Mouse (Mus musculus) urinary bladder, postnatal 36 days (tissue): ENCODE measurements at regions not wholly inside any gene's neighbourhood (a gene's known extent, or its start where the extent isn't known, plus 50 kb on each side); places are given as distances from the start of the nearest gene placed in this dataset.
"Not testable (repeated sequence)": the region's sequence is repeated elsewhere in the genome, so short reads cannot be mapped to it uniquely, and the experiment has no call there.

Experiments
- DNase-seq, 2 experiments: peaks; one replicate each; pipeline ENCODE4 v3.0.0; 2022; ENCODE audit warnings: low spot score in 2 of 2, mixed read lengths in 1 of 2

DNA sequence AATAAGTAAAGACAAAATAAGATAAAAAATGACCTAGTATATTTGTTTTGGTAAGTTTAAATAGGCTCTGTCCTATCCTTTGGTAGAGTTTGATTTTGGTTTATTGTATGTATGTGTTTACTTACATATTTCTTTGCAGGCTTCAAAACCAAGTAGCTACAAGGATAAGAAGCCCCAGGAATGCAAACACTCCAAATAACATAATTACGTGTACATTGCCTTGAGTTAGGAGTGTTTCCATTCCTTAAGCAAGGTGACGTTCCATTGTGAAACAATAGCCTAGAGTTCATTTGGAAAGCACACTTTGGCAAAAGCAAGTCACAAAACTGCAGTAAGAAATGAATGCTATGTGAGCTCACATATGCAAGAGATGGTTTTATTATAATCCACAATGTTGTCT, 404.2 kb downstream of the 1190002N15Rik start:
- no peak for DNase-seq

DNA sequence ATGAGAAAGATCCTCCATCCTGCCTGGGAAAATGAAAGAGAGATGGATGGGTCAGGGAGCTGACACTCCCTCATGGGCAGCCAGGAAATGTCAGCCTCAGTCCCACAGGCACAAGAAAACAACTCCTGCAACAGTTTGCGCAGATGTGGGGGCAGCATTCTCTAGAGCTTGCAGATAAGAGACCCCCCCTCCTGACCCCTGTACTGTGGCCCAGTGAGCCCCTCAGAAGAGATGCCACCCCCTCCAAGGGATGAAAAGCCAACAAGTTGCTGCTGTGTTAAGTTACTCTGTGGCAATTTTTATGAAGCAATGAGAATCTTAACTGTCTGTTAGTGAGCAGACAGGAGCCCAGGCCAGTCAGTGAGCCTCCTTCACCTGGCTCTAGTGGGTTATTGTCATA, 406.5 kb downstream of the 1190002N15Rik start:
- no peak for DNase-seq

DNA sequence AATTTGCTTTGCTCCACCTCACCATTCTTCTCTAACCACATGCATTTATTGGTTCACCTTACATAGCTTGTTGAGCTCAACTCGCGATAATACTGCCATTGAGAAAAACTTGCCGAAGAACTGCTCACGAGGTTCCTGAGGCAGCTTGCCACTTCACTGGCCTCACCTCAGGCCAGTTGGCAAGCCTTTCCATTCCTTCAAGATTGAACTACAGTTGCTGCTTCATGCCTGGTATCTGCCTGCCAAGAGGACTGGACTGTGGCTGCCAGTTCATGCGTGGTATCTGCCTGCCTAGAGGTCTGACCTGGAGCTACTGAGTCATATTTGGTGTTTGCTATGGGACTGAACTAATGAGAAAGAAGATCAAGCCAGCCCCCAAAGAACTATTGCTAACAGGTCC, 420.9 kb downstream of the 1190002N15Rik start:
- peak in 1 of 2 experiments; percentile 35 for DNase-seq

DNA sequence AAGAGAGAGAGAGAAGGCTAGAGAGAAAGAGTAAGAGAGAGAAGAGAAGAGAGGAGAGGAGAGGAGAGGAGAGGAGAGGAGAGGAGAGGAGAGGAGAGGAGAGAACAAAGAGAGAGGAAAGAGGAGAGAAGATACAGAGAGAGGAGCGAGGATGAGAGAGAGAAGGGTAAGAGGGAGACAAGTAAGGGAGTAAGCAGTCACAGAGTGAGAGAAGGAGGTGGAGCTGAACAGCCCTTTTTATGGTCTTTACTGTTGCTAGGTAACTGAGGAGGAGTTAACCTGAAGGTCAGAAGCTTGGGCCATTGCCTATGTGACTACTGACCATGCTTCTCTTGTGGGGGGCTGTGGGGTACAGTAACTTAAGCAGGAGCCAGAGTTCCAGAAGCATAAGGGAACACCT, 430.2 kb downstream of the 1190002N15Rik start:
- not testable (repeated sequence) for DNase-seq

DNA sequence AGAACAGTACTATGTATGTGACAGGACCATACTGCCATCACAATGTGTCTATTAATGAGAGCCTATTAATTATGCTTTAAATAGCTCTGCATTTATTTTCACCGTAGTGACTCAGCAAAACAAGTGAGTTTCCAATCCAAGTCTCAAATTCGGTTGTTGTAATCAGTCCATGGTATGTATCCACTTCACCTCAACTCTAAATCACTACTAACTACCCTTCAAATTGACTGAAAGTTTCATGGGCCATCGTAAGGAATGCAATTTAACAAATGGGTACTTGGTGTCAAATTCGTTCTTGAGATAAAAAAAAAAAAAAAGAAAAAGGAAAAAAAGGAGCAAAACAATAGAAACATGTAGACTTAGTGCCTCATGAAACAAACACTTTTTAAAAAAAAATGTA, 433.2 kb downstream of the 1190002N15Rik start:
- DNase-seq: no peak

DNA sequence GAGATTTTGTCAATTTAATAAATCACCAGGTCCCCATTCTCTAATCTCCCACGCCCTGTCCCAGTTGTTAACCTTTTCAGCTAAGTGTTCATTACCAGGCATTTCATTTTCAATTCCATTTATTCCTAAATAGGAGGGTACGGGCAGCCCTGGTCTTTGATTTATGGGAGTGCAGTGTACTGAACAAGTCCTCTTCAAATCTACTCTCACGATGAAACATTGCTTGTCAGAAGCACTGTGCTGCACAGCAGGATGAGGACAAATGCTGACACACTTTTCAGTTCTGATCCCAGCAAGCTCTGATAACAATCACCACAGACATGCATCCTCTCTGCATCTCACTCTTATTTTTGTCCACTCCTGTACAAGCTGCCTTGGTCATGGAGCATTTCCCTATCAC, 435.9 kb downstream of the 1190002N15Rik start:
- no peak for DNase-seq

DNA sequence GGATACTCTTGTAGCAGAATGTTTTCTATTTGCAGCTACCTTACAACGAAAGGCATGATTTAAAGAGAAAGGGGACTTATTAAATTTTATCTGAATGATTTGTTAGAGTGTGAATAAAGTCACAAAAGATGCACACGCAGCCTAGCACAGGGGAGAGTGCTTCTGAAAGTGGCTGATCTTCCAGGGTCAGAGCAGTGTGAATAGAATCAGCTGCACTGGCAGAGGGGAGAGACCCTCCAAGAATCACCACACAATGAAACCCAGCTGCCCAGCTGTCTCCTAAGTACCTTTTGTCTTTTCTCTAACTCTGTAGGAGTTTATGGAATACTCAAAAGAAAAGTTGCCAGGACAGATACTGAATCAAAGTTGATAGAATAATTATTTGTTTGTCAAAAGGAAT, 443.1 kb downstream of the 1190002N15Rik start:
- no peak for DNase-seq

DNA sequence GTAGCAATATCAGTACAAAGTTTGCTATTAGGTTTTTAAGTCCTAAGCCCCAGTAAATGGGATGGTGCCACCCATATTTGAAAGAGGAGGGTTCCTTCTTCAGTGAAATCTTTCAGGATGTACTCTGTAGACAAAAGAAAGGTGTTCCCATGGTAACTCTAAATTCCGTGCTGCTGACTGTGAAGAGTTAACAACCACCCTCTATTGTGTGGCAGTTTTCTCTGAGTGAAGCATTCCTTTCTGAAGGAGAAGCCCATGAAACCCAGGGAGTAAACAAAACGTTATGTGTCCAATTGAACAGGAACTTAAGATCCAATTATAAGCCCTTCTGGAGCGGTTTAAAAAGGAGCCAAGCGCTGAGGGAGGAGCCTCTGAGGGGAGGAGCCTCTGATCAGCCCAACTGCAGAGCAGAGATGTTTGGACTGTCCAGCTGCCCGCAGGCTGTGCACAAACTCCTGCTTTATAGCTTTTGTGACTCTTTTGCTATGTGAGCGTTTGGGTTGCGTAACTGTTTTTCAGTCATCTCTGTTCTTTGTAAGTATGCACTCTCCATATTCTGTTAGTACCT, 446.1 kb downstream of the 1190002N15Rik start:
- no peak for DNase-seq

DNA sequence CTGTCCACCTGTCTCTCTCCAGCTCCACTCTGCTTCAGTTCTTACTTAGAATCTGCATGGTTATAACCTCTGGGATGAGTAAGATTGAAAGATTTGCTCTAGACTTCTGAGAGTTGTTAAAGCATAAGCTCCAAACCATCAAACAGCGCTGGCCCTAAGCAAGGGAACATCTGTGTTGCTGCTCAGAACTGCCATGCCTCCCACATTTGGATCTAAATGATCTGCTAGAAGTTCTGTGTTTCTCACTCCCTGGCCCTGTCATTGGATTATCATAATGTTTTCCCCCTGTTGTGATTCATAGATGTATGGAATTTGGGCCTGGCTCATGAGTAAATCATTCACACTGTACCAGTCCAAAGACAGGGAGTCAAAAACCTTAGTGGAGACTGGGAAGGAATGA, 448.1 kb downstream of the 1190002N15Rik start:
- no peak for DNase-seq

DNA sequence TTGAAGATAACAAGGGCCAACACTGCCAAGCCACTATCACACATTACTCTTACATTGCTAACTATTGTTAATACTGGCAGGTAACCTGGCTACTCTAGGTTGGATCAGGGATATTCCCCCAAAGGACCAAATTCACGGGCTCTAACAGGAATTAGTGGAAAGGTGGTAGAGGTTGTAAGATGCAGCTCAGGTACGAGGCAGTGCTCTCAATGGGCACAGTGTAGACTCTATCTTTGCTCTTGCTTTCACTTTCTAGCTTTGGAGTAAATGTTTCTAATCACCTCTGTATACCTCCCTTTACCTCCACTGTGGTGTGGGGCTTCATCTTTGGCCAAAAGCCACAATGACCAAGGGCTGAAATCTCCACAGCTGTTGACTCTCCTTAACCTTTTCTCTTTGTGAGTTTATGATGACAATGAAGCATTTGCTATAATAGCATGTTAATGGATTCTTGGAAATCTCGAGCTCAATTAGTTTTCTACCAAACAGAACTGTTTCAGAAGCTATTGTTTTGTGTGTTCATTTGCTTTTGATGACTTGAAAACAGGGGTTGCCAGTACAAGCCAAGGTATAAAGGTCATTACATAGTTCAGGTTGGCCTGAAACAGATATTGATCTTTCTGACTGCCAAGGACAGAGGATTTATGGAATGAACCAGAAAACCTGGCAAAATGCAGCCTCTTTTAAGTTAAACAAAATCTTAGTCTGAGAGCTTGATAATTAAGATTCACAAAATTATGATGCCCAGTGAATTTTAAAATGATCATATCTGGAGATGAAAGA, 454.1 kb downstream of the 1190002N15Rik start:
- DNase-seq: no peak

DNA sequence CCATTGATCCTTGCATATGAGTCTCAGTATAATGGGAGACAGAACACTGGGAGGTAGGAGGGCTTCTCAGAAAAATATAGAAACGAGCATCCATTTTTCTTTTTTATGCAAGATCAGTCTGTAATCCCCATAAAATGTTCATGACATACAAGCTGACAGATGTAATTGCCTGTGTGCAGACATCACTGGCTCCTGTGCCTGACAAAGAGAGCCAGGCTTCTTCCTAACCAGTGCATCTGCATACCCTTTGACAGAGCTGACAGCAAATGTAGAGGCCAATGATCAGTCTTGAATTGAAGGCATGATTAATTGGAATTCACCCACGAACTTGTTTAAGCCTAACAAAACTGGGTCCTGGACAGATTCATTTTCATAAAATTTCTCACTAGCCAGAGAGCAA, 463.0 kb downstream of the 1190002N15Rik start:
- DNase-seq: no peak

DNA sequence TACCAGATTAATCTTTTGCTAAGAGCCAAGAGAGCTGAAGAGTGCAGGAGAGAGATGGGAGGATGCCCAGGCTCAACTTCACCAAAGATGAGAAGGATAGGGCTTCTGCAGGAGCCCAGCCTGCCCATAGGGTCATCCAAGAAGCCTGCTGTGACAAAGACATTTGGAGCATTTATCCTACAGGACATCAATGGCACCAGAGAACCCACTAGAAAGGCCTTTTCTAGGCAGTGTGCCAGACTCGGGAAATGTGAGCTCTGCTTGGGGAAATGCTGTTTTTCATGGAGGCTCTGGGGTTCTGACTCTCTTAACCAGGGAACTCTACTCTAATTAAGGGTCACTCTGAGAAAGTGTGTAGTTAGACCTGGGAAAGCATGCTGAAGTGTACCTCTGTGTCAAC, 470.8 kb downstream of the 1190002N15Rik start:
- no peak for DNase-seq

DNA sequence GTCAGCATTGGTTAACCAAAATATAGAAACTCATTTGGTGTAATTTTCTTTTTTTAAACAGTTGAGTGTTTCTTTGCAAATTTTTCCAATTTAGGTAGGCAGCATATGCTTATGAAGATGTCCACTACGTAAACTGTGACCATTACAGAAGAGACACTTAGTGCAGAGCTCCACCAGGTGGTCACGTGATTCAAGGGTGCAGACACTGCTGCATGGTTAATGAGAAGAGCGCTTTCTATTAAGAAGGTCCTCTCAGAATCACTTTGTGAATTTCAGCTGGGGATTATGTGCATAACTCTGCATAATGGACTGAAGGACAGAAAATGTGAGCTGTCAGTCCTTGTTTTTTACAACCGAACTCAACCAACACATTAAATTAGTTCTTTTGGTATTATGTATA, 484.7 kb downstream of the 1190002N15Rik start:
- DNase-seq: no peak

DNA sequence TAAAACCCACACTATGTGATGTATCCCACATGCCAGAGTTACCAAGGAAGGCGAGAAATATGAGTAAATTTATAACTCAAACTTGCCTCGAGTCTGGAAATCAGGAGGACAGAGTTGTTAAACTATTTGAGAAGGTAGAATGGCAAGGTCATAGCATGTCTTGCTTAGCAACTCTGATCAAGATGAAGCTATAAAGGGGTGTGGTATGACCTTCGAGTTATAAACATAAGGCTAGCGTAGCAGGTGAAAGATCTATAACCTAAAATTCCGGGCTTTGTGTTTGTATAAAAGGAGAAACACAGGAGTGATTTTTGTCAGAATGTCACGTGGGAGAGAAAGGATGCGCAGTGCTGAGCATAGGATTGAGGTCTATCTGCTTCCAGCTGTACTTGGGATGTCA, 490.0 kb downstream of the 1190002N15Rik start:
- no peak for DNase-seq

DNA sequence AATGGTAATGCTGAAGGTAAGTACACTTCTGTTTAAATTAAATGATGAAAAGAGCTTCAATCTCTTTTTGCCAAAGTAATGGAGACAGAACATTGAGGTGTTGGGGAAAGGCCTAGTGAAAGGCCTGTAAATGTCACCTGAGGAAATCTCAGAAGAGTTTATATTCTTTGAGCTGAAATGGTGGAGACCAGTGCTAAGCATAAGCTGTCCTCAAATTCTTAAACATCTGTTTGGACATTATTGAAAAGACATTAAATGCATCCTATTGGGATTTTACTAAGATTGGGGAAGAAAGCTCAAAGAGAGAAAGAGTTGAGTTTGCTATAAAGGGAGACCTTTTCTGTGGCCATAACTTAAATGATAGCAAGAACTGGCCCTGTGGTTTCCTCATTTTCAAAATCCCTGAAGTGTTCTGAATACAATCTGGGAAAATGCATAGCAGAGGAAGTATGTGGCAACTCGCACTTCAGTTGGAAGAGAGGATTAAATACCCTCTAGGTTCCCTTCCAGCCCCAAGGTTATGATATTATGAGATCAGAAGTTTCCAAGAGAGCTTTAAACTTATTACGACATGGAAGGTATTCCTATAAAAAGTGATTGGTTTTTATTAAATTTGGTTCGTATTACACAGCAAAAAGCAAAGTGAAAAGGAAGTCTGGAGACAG, 492.3 kb downstream of the 1190002N15Rik start:
- no peak for DNase-seq

DNA sequence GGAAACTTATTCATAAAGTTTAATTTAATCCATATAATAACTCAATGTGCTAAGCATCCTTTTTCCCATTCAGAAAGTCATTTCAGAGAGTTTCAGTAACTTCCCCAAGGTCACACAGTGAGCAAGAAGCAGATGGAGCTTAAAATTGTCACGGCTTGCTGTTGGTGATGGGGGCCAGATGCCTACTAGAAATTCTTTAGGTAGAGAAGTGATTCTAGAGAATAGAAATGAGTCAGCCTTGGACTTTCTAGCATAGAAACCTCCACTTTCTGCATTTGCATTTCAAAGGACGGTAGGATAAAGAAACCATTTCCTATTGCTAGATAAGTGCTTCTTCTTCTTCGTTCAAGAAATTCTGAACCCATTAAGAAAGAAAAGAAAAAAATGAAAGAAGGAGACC, 514.1 kb downstream of the 1190002N15Rik start:
- no peak for DNase-seq

DNA sequence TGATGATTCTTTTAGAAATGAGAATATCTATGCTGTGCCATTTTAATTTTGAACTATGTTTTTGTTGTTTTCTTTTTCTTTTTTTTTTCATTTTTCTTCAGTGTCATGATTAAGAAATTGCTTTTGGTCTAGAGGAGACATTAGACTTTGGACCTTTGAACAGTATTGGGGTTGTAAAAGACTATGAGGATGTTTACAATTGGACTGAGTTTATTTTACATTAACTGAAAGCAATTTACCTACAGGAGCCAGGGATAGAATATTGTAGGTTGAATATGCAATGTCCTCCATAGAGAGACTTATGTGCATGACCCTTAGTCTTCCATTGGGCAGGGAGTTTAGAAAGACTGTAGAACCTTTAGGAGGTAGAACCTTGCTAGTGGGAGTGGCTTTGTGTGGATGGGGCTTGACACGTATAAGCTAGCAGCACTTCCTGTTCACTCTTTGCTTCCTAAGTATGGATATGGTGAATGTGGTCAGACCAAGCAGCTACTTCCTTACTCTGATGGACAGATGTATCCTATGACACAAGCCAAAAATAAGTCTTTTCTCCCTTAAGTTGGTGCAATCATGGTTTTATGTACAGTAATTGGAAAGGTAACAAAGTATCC, 516.5 kb downstream of the 1190002N15Rik start:
- DNase-seq: no peak

DNA sequence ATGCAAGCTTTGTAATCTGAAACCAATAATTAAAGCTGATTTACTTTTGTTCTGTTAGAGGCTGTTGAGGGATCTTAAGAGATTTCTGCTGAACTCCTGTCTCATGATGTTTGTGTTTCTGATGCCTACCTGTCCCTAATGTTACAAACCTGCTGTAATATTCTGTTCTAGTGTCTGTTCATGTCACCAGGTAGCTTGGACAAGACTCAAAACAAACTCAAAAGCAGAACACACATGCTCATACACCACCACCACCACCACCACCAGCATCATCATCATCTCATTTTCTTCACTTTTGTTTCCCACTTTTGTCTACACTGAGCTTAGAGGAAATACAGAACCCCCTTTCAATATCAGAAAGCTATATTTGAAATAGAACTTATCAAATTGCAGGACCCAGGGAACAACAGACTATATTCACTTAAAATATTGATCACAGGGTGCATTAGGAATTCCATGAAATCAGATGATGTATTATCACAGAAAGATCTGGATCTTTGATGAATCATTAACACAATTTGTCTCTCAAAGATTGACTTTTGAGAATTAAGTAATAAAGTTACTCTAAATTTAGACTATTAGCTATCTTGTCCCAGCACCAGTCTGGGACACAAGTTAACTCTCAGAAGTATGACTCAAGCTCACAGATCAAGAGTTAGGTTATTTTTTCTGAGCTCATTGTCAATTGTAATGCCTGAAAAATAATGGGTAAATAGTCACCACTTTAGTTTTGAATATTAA, 521.0 kb downstream of the 1190002N15Rik start:
- no peak for DNase-seq

DNA sequence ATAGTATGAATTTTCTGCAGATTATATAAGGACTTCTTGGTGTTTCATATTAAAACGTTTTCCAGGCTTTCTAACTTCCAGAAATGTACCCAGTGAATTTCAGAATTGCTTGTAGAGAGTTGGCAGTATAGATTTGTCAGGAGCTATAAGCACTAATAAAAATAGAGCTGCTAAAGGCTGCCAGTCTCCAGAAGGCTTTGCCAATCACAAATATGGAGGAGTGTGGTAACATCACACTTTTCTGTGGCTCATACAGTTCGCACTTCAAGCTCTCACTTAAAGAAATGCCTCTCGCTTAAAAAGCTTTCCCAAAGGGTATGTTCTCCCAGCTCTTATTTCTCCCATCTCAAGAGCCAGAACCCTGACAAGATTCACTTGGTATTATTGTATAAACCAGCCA, 545.7 kb downstream of the 1190002N15Rik start:
- no peak for DNase-seq

DNA sequence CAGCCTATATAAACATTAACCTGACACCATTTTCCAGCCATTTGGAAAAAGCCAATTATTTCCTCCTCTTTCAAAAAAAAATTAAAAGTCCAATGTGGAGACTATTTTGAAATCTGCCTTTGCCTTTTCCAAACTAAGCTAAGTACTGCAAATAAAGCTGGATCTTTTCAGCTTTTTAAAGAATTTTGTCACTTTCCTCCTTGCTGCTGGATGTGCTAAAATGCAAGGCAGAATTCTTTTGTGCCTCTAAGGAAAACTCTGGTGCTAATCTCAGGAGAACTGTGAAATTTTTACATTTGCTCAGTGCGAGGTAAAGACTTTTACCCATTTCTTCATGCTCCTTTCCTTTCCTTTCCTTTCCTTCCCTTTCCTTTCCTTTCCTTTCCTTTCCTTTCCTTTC, 546.7 kb downstream of the 1190002N15Rik start:
- no peak for DNase-seq

DNA sequence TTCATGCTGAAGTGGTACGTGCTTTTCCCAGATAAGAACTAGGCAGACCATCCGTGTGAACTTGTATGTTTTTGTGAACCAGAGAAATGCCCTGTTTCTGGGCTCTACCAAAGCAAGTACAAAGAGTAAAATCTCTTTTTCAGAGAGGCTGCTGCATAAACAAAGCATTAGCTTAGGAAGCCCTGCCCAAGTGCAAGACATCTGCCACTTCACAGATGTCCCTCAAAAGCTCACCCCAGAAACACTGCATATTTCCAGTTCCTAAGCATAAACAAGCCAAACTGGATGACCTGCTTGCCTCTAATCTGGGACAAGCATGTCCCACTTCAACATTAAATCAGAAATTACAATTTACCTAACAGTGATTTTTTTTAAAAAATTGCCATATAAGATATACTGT, 556.7 kb downstream of the 1190002N15Rik start:
- no peak for DNase-seq

DNA sequence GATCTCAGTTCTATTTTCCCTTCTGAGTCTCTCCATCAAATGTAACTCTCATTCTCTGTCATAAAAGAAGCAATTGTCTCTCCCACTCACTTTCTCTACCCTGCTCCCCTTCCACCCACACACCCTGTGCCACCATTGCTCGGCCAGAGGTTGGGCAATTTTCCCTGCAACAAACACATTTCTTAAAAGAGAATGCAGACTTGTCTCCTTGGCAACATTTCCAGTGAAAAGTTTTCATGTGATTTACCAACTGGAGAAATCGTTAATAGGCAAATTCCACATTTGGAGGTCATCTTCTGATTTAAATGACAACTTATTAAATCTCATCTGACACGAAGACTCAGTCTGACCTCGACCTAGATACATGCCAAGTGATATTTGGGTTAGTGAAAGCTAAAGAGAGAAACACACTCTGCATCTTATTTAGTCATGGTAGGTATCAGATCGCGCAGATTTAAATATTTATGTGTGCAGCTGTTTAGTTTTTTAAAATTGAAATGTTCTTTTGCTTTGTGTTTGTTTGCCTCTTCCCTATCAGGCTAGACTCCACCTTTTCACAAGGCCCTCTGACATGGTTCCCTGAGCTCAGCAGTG, 568.1 kb downstream of the 1190002N15Rik start:
- no peak for DNase-seq
